Mouse (Mus musculus): Measurements from ENCODE around the gene Ccdc17. TPM values are rescaled to one million over a fixed set of nuclear protein-coding genes. Genes with fewer than 3 reads are reported as not detected.

Ccdc17 gene
- polyA plus RNA-seq, 1 experiment: 3.0 TPM

GRCm38 (mm10) chr4:116645624-116646023 is 49.2 kb downstream of the Ccdc17 start:
- Histone ChIP-seq H3K4me3 (ENCODE audit: control insufficient read depth, low read depth, low read length) (no peak overlapping the region), H3K4me1 (ENCODE audit: control insufficient read depth, insufficient read depth, low read length) (no peaks in the 10 kb centered on the region; the same call in 1 of the 2 replicates), H3K27ac (ENCODE audit: control insufficient read depth, insufficient read depth, low read depth, low read length) (no peak overlapping the region), H3K36me3 (ENCODE audit: control insufficient read depth, insufficient read depth, low read length) (no peaks in the 10 kb centered on the region), H3K27me3 (ENCODE audit: control insufficient read depth, insufficient read depth, low read length) (no peaks in the 10 kb centered on the region)
- TF ChIP-seq CTCF (IDR thresholded peaks at IDR 0.05; ENCODE audit: control insufficient read depth, insufficient read depth, insufficient replicate concordance, low read depth, low read length) (no peak), POLR2A (IDR thresholded peaks at IDR 0.05; ENCODE audit: control insufficient read depth, low read depth, low read length) (no peak)

GRCm38 (mm10) chr4:116649411-116649810 is 53.0 kb downstream of the Ccdc17 start:
- no peaks in the 10 kb centered on the region for H3K36me3 ChIP-seq (ENCODE audit: control insufficient read depth, insufficient read depth, low read length)
- H3K27me3 ChIP-seq (ENCODE audit: control insufficient read depth, insufficient read depth, low read length): no peaks in the 10 kb centered on the region
- TF ChIP-seq CTCF (IDR thresholded peaks at IDR 0.05; ENCODE audit: control insufficient read depth, insufficient read depth, insufficient replicate concordance, low read depth, low read length) (no peak), POLR2A (IDR thresholded peaks at IDR 0.05; ENCODE audit: control insufficient read depth, low read depth, low read length) (no peak)
- H3K27ac ChIP-seq (ENCODE audit: control insufficient read depth, insufficient read depth, low read depth, low read length): no peak overlapping the region
- peaks cover 5% of the 10 kb centered on the region; the same call in 1 of the 2 replicates for H3K4me1 ChIP-seq (ENCODE audit: control insufficient read depth, insufficient read depth, low read length)
- H3K4me3 ChIP-seq (ENCODE audit: control insufficient read depth, low read depth, low read length): no peak overlapping the region

Other genes with a start within 250 kb of the Ccdc17 start
- gene Mast2, start 132.5 kb upstream of the Ccdc17 start, polyA plus RNA-seq (2012; rRNA removed): 102 and 107 TPM in 2 replicates
- gene Ipp, start 89.1 kb upstream of the Ccdc17 start, polyA plus RNA-seq (2012; rRNA removed): 6.6 and 9.6 TPM in 2 replicates
- 4.5 and 5.7 TPM in 2 replicates for gene Tmem69, start 40.7 kb upstream of the Ccdc17 start, polyA plus RNA-seq (2012; rRNA removed)
- 38.8 and 39.9 TPM in 2 replicates for gene Gpbp1l1, start 39.0 kb upstream of the Ccdc17 start, polyA plus RNA-seq (2012; rRNA removed)
- gene Nasp, start 31.3 kb downstream of the Ccdc17 start, polyA plus RNA-seq (2012; rRNA removed): 110 and 149 TPM in 2 replicates
- 103 and 109 TPM in 2 replicates for gene Akr1a1, start 55.0 kb downstream of the Ccdc17 start, polyA plus RNA-seq (2012; rRNA removed)
- 62.2 and 77.9 TPM in 2 replicates for gene Prdx1, start 88.9 kb downstream of the Ccdc17 start, polyA plus RNA-seq (2012; rRNA removed)
- gene Mmachc, start 111.8 kb downstream of the Ccdc17 start, polyA plus RNA-seq (2012; rRNA removed): 24.9 and 26.8 TPM in 2 replicates
- 185 and 214 TPM in 2 replicates for gene Ccdc163, start 111.9 kb downstream of the Ccdc17 start, polyA plus RNA-seq (2012; rRNA removed)
- 33.0 and 35.0 TPM in 2 replicates for gene Tesk2, start 124.3 kb downstream of the Ccdc17 start, polyA plus RNA-seq (2012; rRNA removed)
- gene Toe1, start 211.0 kb downstream of the Ccdc17 start, polyA plus RNA-seq (2012; rRNA removed): 30.9 and 35.0 TPM in 2 replicates
- 5.7 and 6.2 TPM in 2 replicates for gene Mutyh, start 211.1 kb downstream of the Ccdc17 start, polyA plus RNA-seq (2012; rRNA removed)
- gene Hpdl, start 225.1 kb downstream of the Ccdc17 start, polyA plus RNA-seq (2012; rRNA removed): 2.0 and 3.5 TPM in 2 replicates

All from testis, adult 2 months (tissue).